Mouse (Mus musculus): ENCODE data around the gene Ogfod3.
A peak's percentile ranks its signal among the peaks of the same experiment; 100 is the strongest.

Gene Ogfod3

GRCm38 (mm10) chr11:121198622-121199021 is 5.9 kb downstream of the Ogfod3 start:
- no peak for DNase-seq

GRCm38 (mm10) chr11:121193415-121193814 is 11.1 kb downstream of the Ogfod3 start:
- no peak for DNase-seq

- no peak for DNase-seq
These were observed 11.8 kb downstream of the Ogfod3 start for GRCm38 (mm10) chr11:121192742-121193141.

GRCm38 (mm10) chr11:121189681-121190080 is 14.8 kb downstream of the Ogfod3 start:
- DNase-seq: no peak

- DNase-seq: peak; percentile 27
These were observed 27.9 kb downstream of the Ogfod3 start for GRCm38 (mm10) chr11:121176285-121177270.

GRCm38 (mm10) chr11:121174234-121174633 is 30.3 kb downstream of the Ogfod3 start:
- DNase-seq: no peak

GRCm38 (mm10) chr11:121173203-121173602 is 31.3 kb downstream of the Ogfod3 start:
- DNase-seq: no peak

GRCm38 (mm10) chr11:121163751-121164150 is 40.8 kb downstream of the Ogfod3 start:
- no peak for DNase-seq

GRCm38 (mm10) chr11:121160636-121161346 is 43.7 kb downstream of the Ogfod3 start:
- DNase-seq: no peak

- DNase-seq: no peak
These were observed 44.5 kb downstream of the Ogfod3 start, which contains the start of gene Uts2r for GRCm38 (mm10) chr11:121159971-121160370. TSS of gene Uts2r (plus strand) at chr11:121160271.

GRCm38 (mm10) chr11:121156411-121156891 is 48.1 kb downstream of the Ogfod3 start:
- DNase-seq: peak; percentile 20

- DNase-seq: no peak
These were observed 50.3 kb downstream of the Ogfod3 start for GRCm38 (mm10) chr11:121154203-121154602.

- DNase-seq: no peak
These were observed 56.3 kb downstream of the Ogfod3 start for GRCm38 (mm10) chr11:121148193-121148592.

GRCm38 (mm10) chr11:121145865-121146264 is 58.6 kb downstream of the Ogfod3 start, which contains the start of gene Tex19.1:
TSS of gene Tex19.1 (plus strand) at chr11:121146143.
- no peak for DNase-seq

- no peak for DNase-seq
These were observed 61.0 kb downstream of the Ogfod3 start for GRCm38 (mm10) chr11:121143325-121144015.

- DNase-seq: no peak
These were observed 65.8 kb downstream of the Ogfod3 start for GRCm38 (mm10) chr11:121138732-121139131.

- no peak for DNase-seq
These were observed 66.8 kb downstream of the Ogfod3 start for GRCm38 (mm10) chr11:121137682-121138081.

GRCm38 (mm10) chr11:121134600-121134999 is 69.9 kb downstream of the Ogfod3 start:
- no peak for DNase-seq

- DNase-seq: no peak
These were observed 74.9 kb downstream of the Ogfod3 start for GRCm38 (mm10) chr11:121129616-121130015.
